Mouse (Mus musculus) liver, embryonic 12.5 days (tissue): ENCODE results near the gene Speg. TPM values are rescaled to one million over a fixed set of nuclear protein-coding genes. Genes with fewer than 3 reads are reported as not detected.

Source experiments
- ATAC-seq: fragments of 200-750 bp; cut with Nextera tagmentation; 2 replicates; pipeline ENCODE4 v1.8.0; 2017; ENCODE audit warnings: moderate number of reproducible peaks, mild to moderate bottlenecking, moderate library complexity
- H3K27ac ChIP-seq: fragments of 300-500 bp; sonication (generic); 2 replicates; pipeline ENCODE4 v1.5.1; 2016; ENCODE audit warnings: mild to moderate bottlenecking
- H3K27me3 ChIP-seq: fragments of 300-500 bp; sonication (generic); replicated peaks from 2 replicates; pipeline ENCODE4 v1.6.1; 2016; ENCODE audit warnings: mild to moderate bottlenecking, moderate library complexity
- H3K36me3 ChIP-seq: fragments of 300-500 bp; sonication (generic); 2 replicates; pipeline ENCODE4 v1.6.1; 2016; ENCODE audit warnings: mild to moderate bottlenecking, moderate library complexity
- H3K4me1 ChIP-seq: fragments of 300-500 bp; sonication (generic); 2 replicates; pipeline ENCODE4 v1.6.1; 2016
- H3K4me2 ChIP-seq: fragments of 300-500 bp; sonication (generic); 2 replicates; pipeline ENCODE4 v1.6.1; 2016; ENCODE audit warnings: mild to moderate bottlenecking, moderate library complexity
- H3K4me3 ChIP-seq: fragments of 300-500 bp; sonication (generic); 2 replicates; pipeline ENCODE4 v1.5.1; 2016; ENCODE audit warnings: mild to moderate bottlenecking, moderate library complexity
- H3K9ac ChIP-seq: fragments of 300-500 bp; sonication (generic); 2 replicates; pipeline ENCODE4 v1.6.1; 2016; ENCODE audit warnings: mild to moderate bottlenecking, moderate library complexity
- H3K9me3 ChIP-seq: fragments of 300-500 bp; sonication (generic); replicated peaks from 2 replicates; pipeline ENCODE4 v1.6.1; 2016; ENCODE audit warnings: mild to moderate bottlenecking, moderate library complexity
- WGBS: fragments of 180-500 bp; shearing (Covaris S2); methylation state at CpG from one replicate; pipeline ENCODE4 v1.1.7; 2016; ENCODE audit not compliant: insufficient replicate concordance; 5-methylcytosine and 5-hydroxymethylcytosine counted together
- polyA plus RNA-seq: library from polyadenylated mRNA; unstranded; fragments of >200 nt; fragmentation: Nextera tagmentation; extraction: Ambion mirVana; gene quantifications from 2 replicates; pipeline ENCODE4 v1.2.1, GENCODE M21; 2016

The Speg gene
- polyA plus RNA-seq, 1 experiment from 2014 or later = 11.4 TPM

DNA sequence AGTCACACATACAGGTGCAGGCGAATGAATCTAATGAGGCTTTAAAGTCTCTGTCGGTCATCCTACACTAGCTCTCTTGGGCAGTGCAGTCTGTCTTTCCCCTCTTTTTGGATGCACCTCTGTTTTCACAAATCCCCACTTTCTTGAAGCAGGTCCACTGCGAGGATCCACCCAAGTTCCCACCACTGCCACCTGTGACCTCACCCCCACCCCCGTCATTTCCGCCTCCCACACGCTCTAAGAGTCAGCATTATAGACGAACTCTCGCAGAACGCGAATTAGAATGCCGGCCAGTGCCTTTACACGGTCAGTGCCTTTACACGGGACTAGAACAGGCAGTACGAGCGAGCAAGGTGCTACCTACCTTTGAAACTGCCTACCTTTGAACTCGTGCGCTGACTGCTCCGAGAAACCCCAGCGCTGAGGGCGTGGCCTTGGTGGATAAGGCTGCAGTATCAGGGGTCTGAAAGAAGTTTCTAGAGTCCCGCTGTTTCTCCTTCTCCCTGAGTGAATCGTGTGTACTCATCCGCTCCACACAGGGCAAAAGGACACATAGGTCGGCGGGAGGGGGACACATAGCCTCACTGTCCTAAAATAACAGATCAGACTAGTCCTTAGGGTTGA lies 5.6 kb upstream of the Speg start:
- ATAC-seq = no peak
- Histone ChIP-seq H3K27ac (0 out of 2 replicates have a peak overlapping the region, but pooled peaks have one; percentile 14), H3K4me1 (peaks cover 5% of the 10 kb centered on the region; the same call in 1 of the 2 replicates), H3K9ac (no peak overlapping the region), H3K36me3 (no peaks in the 10 kb centered on the region), H3K9me3 (no peaks in the 10 kb centered on the region), H3K4me2 (peak overlapping the region; percentile 33), H3K4me3 (no peak overlapping the region), H3K27me3 (peaks cover 71% of the 10 kb centered on the region)
- WGBS = 31% methylated on average over 25 of the region's 25 CpGs

GRCm38 (mm10) chr1:75369984-75370660 lies 5.0 kb upstream of the Speg start:
- peaks cover 71% of the 10 kb centered on the region for H3K27me3 ChIP-seq
- H3K9me3 ChIP-seq = no peaks in the 10 kb centered on the region
- H3K27ac ChIP-seq = no peak overlapping the region
- H3K9ac ChIP-seq = no peak overlapping the region
- peak; percentile 49; the same call in 1 of the 2 replicates for ATAC-seq
- no peak overlapping the region for H3K4me3 ChIP-seq
- no peak overlapping the region for H3K4me2 ChIP-seq
- 46% methylated on average over 13 of the region's 13 CpGs for WGBS
- H3K4me1 ChIP-seq = peaks cover 5% of the 10 kb centered on the region; the same call in 1 of the 2 replicates
- H3K36me3 ChIP-seq = no peaks in the 10 kb centered on the region

DNA sequence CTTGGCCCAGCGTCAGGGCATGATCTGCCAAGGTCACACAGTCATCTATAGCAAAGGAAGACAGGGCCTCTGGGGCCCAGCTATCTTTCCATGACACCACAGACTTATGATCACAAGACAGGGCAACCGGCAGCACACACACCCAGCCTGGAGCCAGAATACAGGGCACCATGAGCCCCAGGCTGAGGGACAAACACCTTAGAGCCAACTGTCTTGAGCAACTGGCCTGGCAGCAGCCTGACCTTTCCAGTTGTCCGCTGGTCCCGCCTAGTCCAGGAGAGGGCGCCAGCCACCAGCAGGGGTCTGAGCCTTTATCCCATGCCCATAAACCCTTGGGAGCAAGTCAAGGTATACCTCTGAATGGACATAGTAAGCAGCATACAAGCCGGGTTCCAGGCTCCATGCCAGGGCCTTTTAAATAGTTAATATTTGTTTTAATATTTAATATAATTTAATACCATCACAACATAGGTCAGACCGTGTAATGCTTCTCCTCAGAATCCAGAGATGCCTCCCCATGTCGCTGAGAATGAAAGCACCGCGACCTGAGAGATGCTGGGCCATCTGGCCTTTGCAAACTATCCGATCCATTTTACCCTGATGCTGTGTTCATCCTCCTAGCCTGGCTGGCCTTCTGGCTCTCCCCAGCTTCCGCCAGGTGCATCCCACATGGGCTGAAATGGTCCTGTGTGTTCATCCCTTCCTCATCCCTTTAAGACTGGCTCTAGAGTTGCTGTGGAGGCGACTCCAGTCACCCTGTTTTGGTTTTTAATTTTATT lies 3.6 kb upstream of the Speg start:
- 49% methylated on average over 13 of the region's 13 CpGs for WGBS
- H3K27ac ChIP-seq = no peak overlapping the region
- H3K27me3 ChIP-seq = peaks cover 81% of the 10 kb centered on the region
- no peak overlapping the region for H3K4me2 ChIP-seq
- H3K4me1 ChIP-seq = peaks cover 12% of the 10 kb centered on the region
- ATAC-seq = no peak
- no peaks in the 10 kb centered on the region for H3K9me3 ChIP-seq
- H3K9ac ChIP-seq = no peak overlapping the region
- no peak overlapping the region for H3K4me3 ChIP-seq
- H3K36me3 ChIP-seq = no peaks in the 10 kb centered on the region

- Histone ChIP-seq H3K4me3 (no peak overlapping the region), H3K9me3 (no peaks in the 10 kb centered on the region), H3K9ac (no peak overlapping the region), H3K36me3 (no peaks in the 10 kb centered on the region), H3K4me1 (peaks cover 12% of the 10 kb centered on the region), H3K4me2 (no peak overlapping the region), H3K27me3 (peaks cover 82% of the 10 kb centered on the region), H3K27ac (no peak overlapping the region)
- 65% methylated on average over 3 of the region's 3 CpGs for WGBS
- ATAC-seq = no peak
Observed at GRCm38 (mm10) chr1:75372450-75372849, 2.6 kb upstream of the Speg start.

GRCm38 (mm10) chr1:75373276-75373675 lies 1.8 kb upstream of the Speg start:
- no peak for ATAC-seq
- 51% methylated on average over 3 of the region's 3 CpGs for WGBS
- H3K36me3 ChIP-seq = no peaks in the 10 kb centered on the region
- no peak overlapping the region for H3K27ac ChIP-seq
- H3K4me2 ChIP-seq = no peak overlapping the region
- H3K27me3 ChIP-seq = peaks cover 83% of the 10 kb centered on the region
- H3K9me3 ChIP-seq = no peaks in the 10 kb centered on the region
- peaks cover 12% of the 10 kb centered on the region for H3K4me1 ChIP-seq
- H3K4me3 ChIP-seq = no peak overlapping the region
- no peak overlapping the region for H3K9ac ChIP-seq

DNA sequence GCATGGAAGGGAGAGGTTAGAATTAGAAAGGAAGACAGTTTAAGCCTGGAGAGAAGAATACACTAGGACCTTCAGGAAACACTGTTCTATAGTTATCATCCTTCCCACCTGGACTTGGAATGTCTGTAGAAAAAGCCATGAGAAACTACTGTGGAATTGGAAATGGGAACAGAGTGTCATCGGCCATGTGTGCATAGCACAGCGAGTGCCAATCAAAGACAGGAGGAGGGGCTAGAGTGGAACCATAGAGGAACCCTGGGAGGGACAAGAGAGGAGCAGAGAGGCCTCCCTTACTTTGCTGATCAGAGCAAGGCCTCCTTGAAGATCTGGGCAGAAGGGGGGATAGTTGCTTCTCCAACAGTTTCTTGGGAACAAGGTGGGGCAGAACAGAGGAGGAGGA lies 4.1 kb downstream of the Speg start:
- no peak overlapping the region for H3K4me2 ChIP-seq
- peaks cover 99% of the 10 kb centered on the region for H3K27me3 ChIP-seq
- H3K9me3 ChIP-seq = no peaks in the 10 kb centered on the region
- no peak for ATAC-seq
- H3K4me1 ChIP-seq = peaks cover 13% of the 10 kb centered on the region
- no peak overlapping the region for H3K27ac ChIP-seq
- no peak overlapping the region for H3K4me3 ChIP-seq
- no peaks in the 10 kb centered on the region for H3K36me3 ChIP-seq
- 31% methylated on average over 2 of the region's 2 CpGs for WGBS
- no peak overlapping the region for H3K9ac ChIP-seq

DNA sequence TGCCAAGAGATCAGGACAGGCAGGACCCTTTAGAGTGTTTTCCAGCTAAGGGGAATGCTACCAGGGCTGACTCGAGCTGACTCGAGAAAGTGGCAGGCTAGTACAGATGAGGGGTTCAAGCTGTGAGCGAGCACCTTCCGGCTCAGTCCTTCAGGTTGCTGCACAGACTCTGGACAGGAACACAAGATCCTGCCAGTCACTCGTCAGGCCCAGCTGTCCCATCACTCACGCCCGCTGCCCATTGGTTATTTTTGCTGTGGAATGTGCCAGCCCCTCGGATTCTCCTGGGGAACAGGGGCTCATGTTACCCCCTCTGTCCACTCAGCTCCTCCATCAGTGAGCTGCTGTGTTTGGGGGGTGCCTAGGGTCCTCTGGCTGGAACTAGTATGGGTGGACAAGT lies 4.8 kb downstream of the Speg start:
- 62% methylated on average over 8 of the region's 8 CpGs for WGBS

DNA sequence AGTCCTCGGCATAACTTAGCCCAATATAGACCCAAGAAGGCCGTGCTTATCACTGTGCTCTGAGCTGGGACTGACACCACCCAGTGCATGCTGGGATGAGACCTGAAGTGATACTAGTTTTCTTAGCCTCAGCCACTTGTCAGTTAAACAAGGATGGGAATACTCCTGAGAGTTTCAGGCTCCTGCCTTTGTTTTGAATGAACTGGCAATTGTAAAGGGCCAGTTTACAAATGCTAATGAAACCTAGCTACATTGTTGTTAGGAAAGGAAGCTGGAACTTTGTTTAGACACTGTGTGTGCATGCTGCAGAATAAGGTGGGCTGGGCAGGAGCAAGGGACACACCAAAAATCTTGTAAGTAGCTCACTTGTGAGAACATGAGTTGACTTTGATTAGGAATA lies 5.9 kb downstream of the Speg start:
- H3K9me3 ChIP-seq = no peaks in the 10 kb centered on the region
- H3K36me3 ChIP-seq = no peaks in the 10 kb centered on the region
- no peak for ATAC-seq
- peaks cover 6% of the 10 kb centered on the region for H3K4me1 ChIP-seq
- no peak overlapping the region for H3K4me3 ChIP-seq
- peaks cover 99% of the 10 kb centered on the region for H3K27me3 ChIP-seq
- no peak overlapping the region for H3K4me2 ChIP-seq
- WGBS = 21% methylated on average over 2 of the region's 2 CpGs
- no peak overlapping the region for H3K27ac ChIP-seq
- no peak overlapping the region for H3K9ac ChIP-seq

More for the DNA sequence above, 4.8 kb downstream of the Speg start:
- Histone ChIP-seq H3K9ac (no peak overlapping the region), H3K27ac (no peak overlapping the region), H3K9me3 (no peaks in the 10 kb centered on the region), H3K36me3 (no peaks in the 10 kb centered on the region), H3K4me3 (no peak overlapping the region), H3K27me3 (peaks cover 99% of the 10 kb centered on the region), H3K4me2 (no peak overlapping the region), H3K4me1 (peaks cover 13% of the 10 kb centered on the region)
- no peak for ATAC-seq

DNA sequence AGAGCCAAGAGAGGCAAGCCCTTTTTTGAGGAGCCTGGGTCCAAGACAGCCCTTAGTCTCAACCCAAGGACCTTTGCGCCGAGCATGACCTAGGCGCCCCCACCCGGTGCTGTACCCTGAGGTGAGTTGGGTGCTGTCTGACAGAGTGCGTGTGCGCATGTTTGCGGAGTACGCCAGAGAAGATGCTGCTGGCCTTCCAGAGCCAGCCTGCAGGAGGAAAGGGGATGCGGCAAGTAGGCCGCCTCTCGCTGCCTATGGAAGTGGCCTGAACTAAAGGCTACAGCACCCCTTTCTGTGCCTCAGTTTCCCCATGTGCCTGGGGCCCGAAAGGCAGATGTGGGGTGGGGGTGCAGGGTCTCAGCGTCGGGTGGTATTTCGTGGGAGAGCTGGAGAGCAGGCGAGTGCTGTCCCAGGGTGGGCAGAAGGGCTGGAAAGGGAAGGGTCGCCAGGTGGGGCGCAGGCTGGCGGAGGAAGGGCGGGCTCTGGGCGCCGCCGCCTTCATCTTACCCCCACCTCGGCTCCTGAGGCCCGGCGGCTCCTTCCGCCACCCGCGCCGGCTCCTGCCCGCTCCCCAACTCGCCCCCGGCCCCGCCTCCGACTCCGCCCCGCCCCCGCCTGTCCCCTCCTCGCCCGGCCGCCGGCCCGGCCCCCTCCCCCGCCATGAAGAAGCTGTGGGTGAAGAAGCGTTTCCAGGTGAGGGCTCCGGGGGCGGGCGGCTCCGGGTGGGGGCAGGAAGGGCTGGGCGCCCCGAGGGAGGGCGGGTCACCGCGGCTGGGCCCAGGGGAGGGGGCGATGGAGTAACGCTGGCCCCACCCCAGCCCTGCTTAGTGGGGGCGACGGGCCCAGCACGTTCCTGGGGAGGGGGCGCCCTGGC lies 6.6 kb downstream of the Speg start:
- Histone ChIP-seq H3K27ac (no peak overlapping the region), H3K9ac (0 out of 2 replicates have a peak overlapping the region, but pooled peaks have one; percentile 14), H3K4me1 (peaks cover 6% of the 10 kb centered on the region), H3K9me3 (no peaks in the 10 kb centered on the region), H3K27me3 (peaks cover 99% of the 10 kb centered on the region), H3K36me3 (no peaks in the 10 kb centered on the region), H3K4me3 (peak overlapping the region; percentile 48), H3K4me2 (peak overlapping the region; percentile 67)
- WGBS = 8% methylated on average over 34 of the region's 60 CpGs
- ATAC-seq = no peak

DNA sequence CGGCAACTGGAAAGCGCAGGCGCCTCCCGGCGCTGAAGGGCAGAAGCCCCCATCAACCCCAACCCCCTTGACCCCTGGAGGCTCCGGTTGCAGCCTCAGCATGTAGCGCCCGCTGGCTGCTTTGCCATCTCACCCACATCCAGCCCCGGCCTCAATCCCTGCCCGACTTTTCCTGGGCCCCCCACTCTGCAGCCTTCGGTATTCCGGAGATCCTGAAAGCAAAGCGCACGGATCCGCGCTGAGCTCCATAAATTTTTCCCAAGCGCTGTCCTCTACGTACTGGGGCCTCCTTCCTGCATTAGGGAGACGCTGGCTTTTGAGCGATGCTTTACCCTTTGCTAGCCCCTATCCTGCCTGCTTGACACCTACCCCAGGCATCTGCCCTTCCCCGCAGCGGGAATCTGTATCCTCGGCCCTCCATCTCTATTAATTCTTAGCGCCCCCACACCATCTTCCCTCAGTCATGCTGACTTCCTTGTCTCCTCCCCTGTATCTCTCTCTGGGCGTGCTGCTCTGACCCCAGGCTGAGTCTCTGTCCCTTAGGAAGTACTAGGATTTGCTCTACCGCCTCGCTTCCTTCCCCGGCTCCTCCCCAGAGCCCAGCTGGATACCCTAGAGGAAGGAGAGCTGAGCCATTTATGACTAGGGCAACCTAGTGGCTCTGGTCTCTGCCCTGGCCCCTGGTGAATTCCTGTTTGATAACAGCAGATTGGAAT lies 7.4 kb downstream of the Speg start:
- Histone ChIP-seq H3K27ac (no peak overlapping the region), H3K27me3 (peaks cover 99% of the 10 kb centered on the region), H3K9ac (0 out of 2 replicates have a peak overlapping the region, but pooled peaks have one; percentile 14), H3K36me3 (no peaks in the 10 kb centered on the region), H3K4me2 (peak overlapping the region; percentile 67), H3K4me1 (peaks cover 8% of the 10 kb centered on the region), H3K9me3 (no peaks in the 10 kb centered on the region), H3K4me3 (peak overlapping the region; percentile 48)
- no peak for ATAC-seq
- WGBS = 2% methylated on average over 27 of the region's 28 CpGs
